Mouse (Mus musculus): ENCODE measurements around the gene Cpsf4.
A peak's percentile ranks its signal among the peaks of the same experiment; 100 is the strongest.
"Not testable (repeated sequence)": the region's sequence is repeated elsewhere in the genome, so short reads cannot be mapped to it uniquely, and the experiment has no call there.

Cpsf4 gene

GRCm38 (mm10) chr5:145178461-145178980 is 11.5 kb downstream of the Cpsf4 start:
- DNase-seq (ENCODE audit: inconsistent ontology term), result no peak

- no peak for DNase-seq (ENCODE audit: inconsistent ontology term)
These were observed 18.2 kb downstream of the Cpsf4 start for GRCm38 (mm10) chr5:145185244-145185643.

DNA sequence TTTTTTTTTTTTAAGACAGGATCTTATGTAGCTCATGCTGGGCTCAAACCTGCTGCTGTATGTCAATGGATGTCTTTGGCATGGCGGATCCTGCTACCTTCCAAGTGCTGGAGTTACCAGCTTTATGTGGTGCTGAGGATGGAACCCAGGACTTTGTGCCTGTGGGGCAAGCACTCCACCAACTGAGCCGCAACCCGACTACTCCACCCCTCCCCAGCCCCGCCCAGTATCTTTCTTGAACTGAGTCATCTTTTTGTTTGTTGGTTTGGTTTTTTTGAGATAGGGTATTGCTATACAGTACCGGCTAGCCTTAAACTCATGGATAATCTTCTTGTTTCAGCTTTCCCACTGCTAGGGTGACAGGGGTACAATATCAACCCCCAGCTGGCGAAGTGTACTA is 22.4 kb downstream of the Cpsf4 start:
- no peak for DNase-seq (ENCODE audit: inconsistent ontology term)

GRCm38 (mm10) chr5:145190373-145190772 is 23.4 kb downstream of the Cpsf4 start:
- no peak for DNase-seq (ENCODE audit: inconsistent ontology term)

DNA sequence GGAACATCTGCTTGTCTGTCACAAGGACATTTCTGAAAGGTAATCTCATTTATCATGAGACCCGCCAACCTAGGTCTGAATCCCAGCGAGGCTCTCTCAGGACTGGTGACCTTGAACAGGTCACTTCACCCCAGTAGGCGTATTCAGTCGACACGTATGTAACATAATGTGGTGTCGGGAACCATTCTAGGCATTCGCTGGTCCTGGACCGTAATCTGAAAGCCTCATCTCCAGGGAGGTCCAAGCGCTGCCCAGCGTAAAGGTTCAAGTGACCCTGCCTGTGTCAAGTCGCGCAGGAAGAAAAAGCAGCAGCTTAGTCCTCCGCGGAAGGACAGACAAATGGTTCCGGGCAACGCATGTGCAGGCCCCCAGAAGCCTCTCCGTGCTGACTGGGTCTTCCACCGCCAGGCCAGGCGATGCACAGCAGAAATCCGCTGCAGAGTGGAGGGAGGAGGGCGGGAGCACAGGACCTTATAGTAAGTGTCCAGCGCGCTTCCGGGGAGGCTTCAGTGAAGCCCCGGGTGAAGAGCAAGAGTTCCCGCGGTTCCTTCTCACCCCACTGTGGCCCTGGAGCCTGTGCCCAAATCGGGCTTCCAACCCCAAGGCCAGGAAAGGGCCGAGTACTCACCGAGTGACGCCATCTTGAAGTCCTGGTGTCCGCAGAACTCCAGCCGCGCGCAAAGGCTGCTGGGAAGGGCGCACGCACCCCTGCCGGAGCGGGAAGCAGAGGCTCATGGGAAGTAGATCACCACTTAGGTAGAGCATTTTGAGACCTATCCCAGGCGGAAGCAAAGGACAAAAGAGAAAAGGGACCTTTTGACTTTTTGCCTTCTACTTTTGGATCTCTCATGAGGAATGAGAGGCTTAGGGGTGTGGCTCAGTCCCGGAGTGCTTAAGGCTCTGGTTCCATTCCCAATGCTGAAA is 24.1 kb downstream of the Cpsf4 start:
- DNase-seq (ENCODE audit: inconsistent ontology term), result peak; percentile 90

- DNase-seq (ENCODE audit: inconsistent ontology term), result no peak
These were observed 24.9 kb downstream of the Cpsf4 start, which contains the start of gene Atp5j2 for GRCm38 (mm10) chr5:145191962-145192361. Atp5j2 (minus strand) TSS chr5:145192062.

DNA sequence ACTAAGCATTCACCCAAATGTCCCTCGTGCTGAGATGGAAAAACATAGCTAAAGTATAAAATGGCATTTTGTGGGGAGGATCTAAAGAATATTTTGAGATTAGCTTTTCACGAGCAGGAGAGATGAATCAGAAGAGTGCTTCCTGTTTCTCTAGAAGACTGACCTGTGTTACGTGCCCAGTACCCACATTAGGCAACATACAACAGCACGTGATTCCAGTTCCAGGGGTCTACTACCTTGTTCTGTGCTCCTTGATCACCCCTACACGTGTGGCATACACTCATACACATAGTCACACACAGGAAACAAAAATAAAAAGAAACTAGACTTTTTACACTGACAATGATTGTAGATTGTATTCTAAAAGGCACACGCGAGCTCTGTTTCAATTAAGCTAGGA is 33.4 kb downstream of the Cpsf4 start:
- DNase-seq (ENCODE audit: inconsistent ontology term), result no peak

DNA sequence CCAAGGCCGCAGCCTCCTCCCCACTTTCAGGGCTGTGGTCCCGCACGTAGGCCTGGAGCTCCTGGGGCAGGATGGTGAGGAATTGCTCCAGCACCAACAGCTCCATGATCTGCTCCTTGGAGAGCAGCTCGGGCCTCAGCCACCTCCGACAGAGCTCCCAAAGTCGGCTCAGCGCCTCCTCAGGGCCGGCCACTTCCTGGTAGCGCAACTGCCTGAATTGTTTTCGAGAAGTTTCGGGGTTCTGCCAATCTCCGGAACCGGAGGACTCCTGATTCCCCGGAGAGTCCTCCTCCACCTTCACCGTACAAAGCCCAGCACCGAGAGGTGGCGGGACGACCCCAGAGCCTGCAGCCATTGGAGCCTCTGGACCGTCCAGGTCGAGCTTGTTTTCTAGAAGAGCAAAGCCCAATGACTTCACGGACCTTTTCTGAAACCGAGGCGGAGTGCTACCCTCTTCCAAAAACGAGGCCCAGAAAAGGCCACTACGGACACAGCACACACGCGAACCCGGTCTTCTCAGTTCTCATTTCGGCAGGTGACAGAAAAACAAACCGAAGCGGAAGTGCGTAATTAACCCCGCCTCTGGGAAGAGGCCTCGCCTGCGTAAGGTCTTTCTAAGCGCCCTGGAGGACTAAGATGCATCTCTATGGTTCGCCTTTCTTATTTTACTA is 34.4 kb downstream of the Cpsf4 start, which contains the start of gene Zkscan14:
Gene Zkscan14, minus strand, starts transcription at position 548 of the 671 bp plus-strand sequence.
- peak; percentile 78 for DNase-seq (ENCODE audit: inconsistent ontology term)

DNA sequence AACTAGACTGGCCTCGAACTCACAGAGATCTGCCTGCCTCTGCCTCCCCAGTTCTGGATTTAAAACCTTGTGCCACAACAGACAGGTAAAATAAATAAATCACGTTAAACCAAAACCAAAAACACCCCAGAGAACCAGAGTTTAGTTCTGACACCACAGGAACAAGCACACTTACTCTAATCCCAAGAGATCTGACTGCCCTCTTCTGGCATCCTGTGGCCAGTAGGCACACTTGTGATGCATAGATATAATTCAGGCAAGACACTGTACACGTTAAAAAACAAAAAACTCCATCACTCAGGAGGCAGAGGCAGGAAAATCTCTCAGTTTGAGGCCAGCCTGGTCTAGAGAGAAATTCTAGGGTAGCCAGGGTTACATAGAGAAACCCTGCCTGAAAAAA is 35.4 kb downstream of the Cpsf4 start:
- no peak for DNase-seq (ENCODE audit: inconsistent ontology term)

GRCm38 (mm10) chr5:145203936-145204691 is 37.1 kb downstream of the Cpsf4 start, which contains the start of gene Zkscan5:
Zkscan5 (plus strand) TSS chr5:145204562.
- DNase-seq (ENCODE audit: inconsistent ontology term), result peak; percentile 99

DNA sequence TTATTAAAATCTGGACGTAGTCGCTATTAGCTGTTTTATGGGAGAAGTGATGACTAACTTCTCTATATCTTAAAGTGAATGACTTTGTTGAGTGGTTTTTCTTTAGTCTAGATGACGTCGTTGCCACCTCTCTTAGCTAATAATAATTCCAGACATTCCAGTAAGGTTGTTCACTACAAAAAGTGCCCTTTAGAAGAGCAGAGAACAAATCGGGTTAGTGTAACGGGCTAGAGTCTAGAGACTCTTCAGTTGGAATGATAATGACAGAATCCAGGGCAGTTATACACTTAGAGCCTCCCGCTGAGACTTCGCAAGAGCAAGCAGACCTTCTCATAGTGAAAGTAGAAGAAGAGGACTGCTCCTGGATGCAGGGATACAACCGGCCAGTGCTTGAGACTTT is 38.0 kb downstream of the Cpsf4 start:
- peak; percentile 80 for DNase-seq (ENCODE audit: inconsistent ontology term)

DNA sequence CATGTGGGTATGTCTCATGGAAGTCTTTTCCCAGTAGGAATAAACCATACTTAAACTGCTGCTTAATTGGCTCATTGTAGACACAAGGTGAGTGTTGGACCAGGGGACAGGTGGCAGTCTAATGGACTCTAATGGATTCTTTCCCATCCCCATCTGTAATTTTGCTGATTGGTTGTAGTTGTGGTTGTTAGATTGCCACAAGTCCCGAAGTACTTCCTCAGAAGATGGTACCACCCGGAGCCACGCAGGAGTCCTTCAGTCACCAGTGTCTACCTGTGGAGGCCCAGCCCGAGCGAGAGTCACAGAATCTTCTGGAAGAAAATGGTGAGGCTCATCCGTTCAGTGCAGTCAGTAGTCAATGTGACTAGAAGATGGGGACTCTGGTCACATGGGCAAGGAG is 40.4 kb downstream of the Cpsf4 start:
- no peak for DNase-seq (ENCODE audit: inconsistent ontology term)

- no peak for DNase-seq (ENCODE audit: inconsistent ontology term)
These were observed 40.9 kb downstream of the Cpsf4 start for GRCm38 (mm10) chr5:145207954-145208353.

DNA sequence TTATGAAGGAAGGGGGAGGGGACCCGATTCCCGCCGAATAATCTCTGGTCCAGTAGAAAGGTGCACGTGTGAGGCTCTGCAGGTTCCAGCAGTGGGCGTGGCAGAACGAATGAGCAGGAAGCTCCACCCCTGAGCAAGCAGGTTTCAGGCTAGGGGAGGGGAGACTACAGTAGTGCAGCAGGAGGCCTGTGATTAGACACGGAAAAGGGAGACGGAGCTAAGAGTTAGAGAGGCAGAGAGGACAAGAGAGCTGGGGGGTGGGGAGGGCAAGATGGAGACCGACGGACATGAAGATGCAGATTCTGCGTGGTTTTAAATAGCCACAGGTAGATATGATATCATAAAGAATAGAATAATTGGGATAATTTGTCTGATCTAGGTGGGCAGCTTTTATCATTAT is 41.4 kb downstream of the Cpsf4 start:
- DNase-seq (ENCODE audit: inconsistent ontology term), result not testable (repeated sequence)

DNA sequence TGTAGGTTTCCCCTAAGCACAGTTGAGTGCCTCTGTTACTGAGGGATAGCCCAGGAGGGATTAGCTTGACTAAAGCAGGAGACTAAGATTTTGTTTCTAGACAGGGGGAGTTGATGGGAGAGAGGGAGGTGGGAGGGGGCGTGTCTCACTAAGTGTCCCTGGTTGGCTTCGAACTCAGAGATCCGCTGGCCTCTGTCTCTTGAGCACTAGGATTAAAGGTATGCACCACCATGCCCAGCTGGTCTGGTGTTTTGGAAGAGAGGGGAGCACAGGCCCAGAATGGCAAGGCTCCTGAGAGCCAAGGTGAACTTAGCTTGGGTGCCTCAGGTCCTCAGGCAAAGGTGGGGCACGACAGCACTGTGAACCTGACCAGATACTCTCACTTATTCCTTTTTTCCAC is 44.3 kb downstream of the Cpsf4 start:
- DNase-seq (ENCODE audit: inconsistent ontology term), result no peak

GRCm38 (mm10) chr5:145212216-145212615 is 45.2 kb downstream of the Cpsf4 start:
- DNase-seq (ENCODE audit: inconsistent ontology term), result no peak

DNA sequence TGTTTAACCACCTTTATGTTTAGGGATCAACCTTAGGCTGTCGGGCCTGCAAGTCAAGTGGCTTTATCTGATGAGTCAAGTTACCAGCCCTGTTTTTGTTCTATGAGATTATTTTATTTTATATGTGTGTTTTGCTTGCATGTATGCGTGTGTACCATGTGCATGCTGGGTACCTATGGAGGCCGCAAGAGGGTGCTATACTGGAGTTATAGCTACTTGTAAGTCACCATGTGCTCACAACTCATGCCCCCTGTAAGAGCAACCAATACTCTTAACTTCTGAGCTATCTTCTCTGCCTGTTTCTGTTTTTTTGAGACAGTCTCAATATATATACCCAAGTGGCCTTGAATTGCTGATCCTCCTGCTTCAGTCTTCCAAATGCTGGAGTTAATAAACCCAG is 46.5 kb downstream of the Cpsf4 start:
- DNase-seq (ENCODE audit: inconsistent ontology term), result no peak

- DNase-seq (ENCODE audit: inconsistent ontology term), result no peak
These were observed 47.7 kb downstream of the Cpsf4 start for GRCm38 (mm10) chr5:145214679-145215078.

DNA sequence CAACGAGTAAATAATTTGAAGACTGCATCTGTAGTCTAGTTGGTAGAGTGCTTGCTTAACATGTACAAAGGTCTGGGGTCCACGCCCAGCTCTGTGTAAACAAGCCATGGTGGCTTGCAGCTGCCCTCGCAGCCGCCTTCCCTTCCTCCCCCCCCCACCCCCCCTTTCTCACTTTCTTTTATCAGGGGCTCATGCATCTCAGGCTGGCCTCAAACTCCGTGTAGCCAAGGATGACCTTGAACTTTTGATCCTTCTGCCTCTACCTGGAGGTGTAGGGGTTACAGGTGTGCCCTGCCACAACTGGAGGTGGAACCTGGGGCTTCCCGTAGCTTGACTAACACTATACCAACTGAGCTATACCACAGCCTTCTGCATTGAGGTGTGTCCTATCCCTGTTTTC is 50.7 kb downstream of the Cpsf4 start:
- DNase-seq (ENCODE audit: inconsistent ontology term), result no peak

GRCm38 (mm10) chr5:145218206-145218605 is 51.2 kb downstream of the Cpsf4 start:
- no peak for DNase-seq (ENCODE audit: inconsistent ontology term)

DNA sequence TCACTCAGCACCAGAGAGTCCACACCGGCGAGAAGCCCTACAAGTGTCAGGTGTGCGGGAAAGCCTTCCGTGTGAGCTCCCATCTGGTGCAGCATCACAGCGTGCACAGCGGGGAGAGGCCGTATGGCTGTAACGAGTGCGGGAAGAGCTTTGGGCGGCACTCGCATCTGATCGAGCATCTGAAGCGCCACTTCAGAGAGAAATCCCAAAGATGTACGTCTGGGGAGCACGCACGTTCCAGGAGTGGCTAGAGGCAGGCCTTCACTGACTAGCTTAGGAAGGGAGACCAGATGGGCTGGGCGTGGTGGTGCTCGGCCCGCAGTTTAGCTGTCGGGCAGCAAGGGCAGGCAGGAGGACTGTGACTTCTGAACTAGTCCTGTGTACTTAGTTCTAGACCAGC is 51.7 kb downstream of the Cpsf4 start:
- no peak for DNase-seq (ENCODE audit: inconsistent ontology term)

- DNase-seq (ENCODE audit: inconsistent ontology term), result no peak
These were observed 53.0 kb downstream of the Cpsf4 start for GRCm38 (mm10) chr5:145219981-145220380.

Measured in Muller cell, postnatal 12 days (primary cell).